Mouse (Mus musculus) CH12.LX (cell line): ENCODE results near the gene Scaf4. TPM values are rescaled to one million over a fixed set of nuclear protein-coding genes. Genes with fewer than 3 reads are reported as not detected.

Experiments
- DNase-seq: peaks from one replicate; pipeline ENCODE4 v3.0.0-alpha.2; 2013; ENCODE audit errors: extremely low read depth
- H3K27ac ChIP-seq: 2 replicates; pipeline ENCODE4 v1.5.1; 2012; ENCODE audit warnings: low read depth, mild to moderate bottlenecking, control low read depth, moderate library complexity; ENCODE audit not compliant: insufficient read depth
- H3K27me3 ChIP-seq: replicated peaks from 2 replicates; pipeline ENCODE3; 2012; ENCODE audit warnings: inconsistent platforms
- H3K36me3 ChIP-seq, 2 experiments: replicated peaks in 1 of 2; 2 replicates each; pipeline versions ENCODE3 to v1.6.1; 2012; ENCODE audit warnings: inconsistent platforms in 1 of 2, low read length in 1 of 2, mild to moderate bottlenecking in 1 of 2, mixed read lengths in 1 of 2, moderate library complexity in 1 of 2; ENCODE audit not compliant: control insufficient read depth in 1 of 2, insufficient read depth in 1 of 2
- H3K4me1 ChIP-seq, 2 experiments: 2 replicates each; pipeline ENCODE4 v1.6.1; 2012; ENCODE audit warnings: inconsistent platforms in 1 of 2, moderate library complexity in 1 of 2; ENCODE audit not compliant: insufficient read depth in 2 of 2, control insufficient read depth in 1 of 2
- H3K4me2 ChIP-seq: 2 replicates; pipeline ENCODE4 v1.6.1; 2012; ENCODE audit warnings: low read depth, mild to moderate bottlenecking, control low read depth; ENCODE audit not compliant: poor library complexity, insufficient read depth, severe bottlenecking
- H3K4me3 ChIP-seq, 3 experiments: fragments of 150-350 bp in 1 of 3; sonication (generic) in 1 of 3; replicated peaks in 1 of 3; 2 replicates each; pipeline versions ENCODE3 to v1.5.1; 2011 to 2012; ENCODE audit warnings: low read depth in 2 of 3, low read length in 2 of 3, mild to moderate bottlenecking in 2 of 3, moderate library complexity in 2 of 3, control low read depth in 1 of 3, improper control_type of control experiment in 1 of 3, inconsistent platforms in 1 of 3, mixed read lengths in 1 of 3; ENCODE audit not compliant: poor library complexity in 1 of 3
- H3K79me2 ChIP-seq: replicated peaks from 2 replicates; pipeline ENCODE4 v1.6.1; 2012; ENCODE audit warnings: mild to moderate bottlenecking, moderate library complexity; ENCODE audit not compliant: control insufficient read depth, poor library complexity, insufficient read depth, severe bottlenecking; ENCODE audit errors: extremely low read depth
- H3K9ac ChIP-seq: 2 replicates; pipeline ENCODE4 v1.6.1; 2012; ENCODE audit warnings: low read depth, mild to moderate bottlenecking, control low read depth, moderate library complexity; ENCODE audit not compliant: insufficient read depth
- H3K9me3 ChIP-seq: replicated peaks from 2 replicates; pipeline ENCODE3; 2012; ENCODE audit warnings: low read length, inconsistent platforms, mixed read lengths
- CHD1 ChIP-seq: IDR thresholded peaks from 2 replicates; pipeline ENCODE4 v1.6.1; 2012; ENCODE audit warnings: low read depth, low read length, improper control_type of control experiment, inconsistent platforms
- E2F4 ChIP-seq: IDR thresholded peaks from 2 replicates; pipeline ENCODE4 v1.6.1; 2011; ENCODE audit warnings: low read depth, low read length, improper control_type of control experiment; ENCODE audit not compliant: insufficient replicate concordance
- ETS1 ChIP-seq: conservative IDR thresholded peaks from 2 replicates; pipeline ENCODE4 v1.6.1; 2012; ENCODE audit warnings: low read depth, mild to moderate bottlenecking, inconsistent platforms, low read length, improper control_type of control experiment, moderate library complexity
- GABPA ChIP-seq: IDR thresholded peaks from 2 replicates; pipeline ENCODE4 v1.6.1; 2012; ENCODE audit warnings: low read depth, low read length, improper control_type of control experiment, inconsistent platforms; ENCODE audit not compliant: insufficient replicate concordance
- HCFC1 ChIP-seq: IDR thresholded peaks from 2 replicates; pipeline ENCODE4 v1.6.1; 2012; ENCODE audit warnings: low read depth, mild to moderate bottlenecking, inconsistent platforms, low read length, improper control_type of control experiment
- KAT2A ChIP-seq: IDR thresholded peaks from 2 replicates; pipeline ENCODE4 v1.6.1; 2012; ENCODE audit warnings: low read length, improper control_type of control experiment, inconsistent platforms; ENCODE audit not compliant: insufficient replicate concordance
- MAFK ChIP-seq: IDR thresholded peaks from 2 replicates; pipeline ENCODE4 v1.6.1; 2011; ENCODE audit warnings: low read length, improper control_type of control experiment; ENCODE audit not compliant: insufficient replicate concordance
- MAX ChIP-seq: IDR thresholded peaks from 2 replicates; pipeline ENCODE4 v1.6.1; 2011; ENCODE audit warnings: low read length, improper control_type of control experiment
- MEF2A ChIP-seq: IDR thresholded peaks from 2 replicates; pipeline ENCODE4 v1.6.1; 2014; ENCODE audit warnings: low read depth, mild to moderate bottlenecking, inconsistent platforms, low read length, improper control_type of control experiment, borderline replicate concordance
- MXI1 ChIP-seq: IDR thresholded peaks from 2 replicates; pipeline ENCODE4 v1.6.1; 2011; ENCODE audit warnings: mild to moderate bottlenecking, low read depth, low read length, improper control_type of control experiment
- MYC ChIP-seq: IDR thresholded peaks from 2 replicates; pipeline ENCODE4 v1.6.1; 2011; ENCODE audit warnings: low read depth, mild to moderate bottlenecking, improper control_type of control experiment, low read length
- NRF1 ChIP-seq: IDR thresholded peaks from 2 replicates; pipeline ENCODE4 v1.6.1; 2014; ENCODE audit warnings: low read depth, mild to moderate bottlenecking, inconsistent platforms, low read length, improper control_type of control experiment, moderate library complexity
- PAX5 ChIP-seq: IDR thresholded peaks from 2 replicates; pipeline ENCODE4 v1.6.1; 2012; ENCODE audit warnings: low read length, inconsistent platforms, mixed read lengths
- POLR2A ChIP-seq: IDR thresholded peaks from 2 replicates; pipeline ENCODE4 v1.6.1; 2011; ENCODE audit warnings: low read depth, mild to moderate bottlenecking, improper control_type of control experiment, low read length
- RAD21 ChIP-seq: IDR thresholded peaks from 2 replicates; pipeline ENCODE4 v1.6.1; 2011; ENCODE audit warnings: low read depth, mild to moderate bottlenecking, low read length, improper control_type of control experiment, moderate library complexity
- RCOR1 ChIP-seq: conservative IDR thresholded peaks from 2 replicates; pipeline ENCODE4 v1.6.1; 2012; ENCODE audit warnings: low read depth, mild to moderate bottlenecking, inconsistent platforms, low read length, improper control_type of control experiment
- TBP ChIP-seq: conservative IDR thresholded peaks from 2 replicates; pipeline ENCODE4 v1.6.1; 2011; ENCODE audit warnings: low read depth, low read length, improper control_type of control experiment
- TCF12 ChIP-seq: IDR thresholded peaks from 2 replicates; pipeline ENCODE4 v1.6.1; 2014; ENCODE audit warnings: low read depth, mild to moderate bottlenecking, inconsistent platforms, low read length, improper control_type of control experiment
- ZC3H11A ChIP-seq: IDR thresholded peaks from 2 replicates; pipeline ENCODE4 v1.6.1; 2012; ENCODE audit warnings: low read depth, mild to moderate bottlenecking, inconsistent platforms, low read length, improper control_type of control experiment
- ZMIZ1 ChIP-seq: IDR thresholded peaks from 2 replicates; pipeline ENCODE4 v1.6.1; 2012; ENCODE audit warnings: low read depth, mild to moderate bottlenecking, inconsistent platforms, low read length, improper control_type of control experiment
- dilution Hi-C: fragments of 300-500 bp; cut with MboI; formaldehyde crosslinking; loops from 2 replicates; pipeline ENCODE4 v1.14.3; 2020; ENCODE audit warnings: low sequenced_read_pairs; ENCODE audit not compliant: extremely low pct_unique_long_range_greater_than_20kb, extremely low pct_ligation_motif_present
- in situ Hi-C: fragments of 300-500 bp; cut with MboI; formaldehyde crosslinking; loops from 3 replicates; pipeline ENCODE4 v1.14.3; 2019; ENCODE audit warnings: low sequenced_read_pairs, low pct_ligation_motif_present, low pct_unique_long_range_greater_than_20kb, mixed read lengths
- polyA plus RNA-seq: library from polyadenylated mRNA; unstranded; fragments of >175 nt; gene quantifications from 2 replicates; pipeline ENCODE4 v1.2.1, GENCODE M21; 2012; ENCODE audit warnings: low read depth; ENCODE audit not compliant: insufficient read length
- total RNA-seq, 2 experiments: library from RNA; depleted of rRNA; stranded (reverse); fragments of 300-350 nt in 1 of 2; fragments of >200 nt in 1 of 2; gene quantifications; 2 replicates each; pipeline ENCODE4 v1.2.3; 2012 to 2014

The Scaf4 gene
- total and polyA plus RNA-seq, 3 experiments, result 6.0 to 60.4 (median 17.5) TPM

GRCm38 (mm10) chr16:90221441-90222070 is 62.7 kb downstream of the Scaf4 start:
- in situ Hi-C loops, result no loop called here
- Histone ChIP-seq H3K9me3 (no peaks in the 10 kb centered on the region), H3K4me2 (peak overlapping the region; percentile 77), H3K79me2 (peaks cover 38% of the 10 kb centered on the region), H3K36me3 (peaks cover 29 to 41% of the 10 kb centered on the region in 2 experiments), H3K27ac (no peak overlapping the region), H3K4me3 (peak overlapping the region; percentile 91 to 92 (median 92)), H3K9ac (peak overlapping the region; percentile 83), H3K27me3 (no peaks in the 10 kb centered on the region), H3K4me1 (peaks cover 6 to 24% of the 10 kb centered on the region in 2 experiments)
- TF ChIP-seq CHD1 (no peak), MYC (peak; percentile 53; the same call in 1 of the 2 replicates), MAX (peak; percentile 28; the same call in 1 of the 2 replicates), TCF12 (no peak), NRF1 (no peak), PAX5 (no peak)
- DNase-seq, result peak; percentile 41
- dilution Hi-C loops, result no loop called here

GRCm38 (mm10) chr16:90220892-90221431 is 63.3 kb downstream of the Scaf4 start:
- Histone ChIP-seq H3K4me1 (peaks cover 6 to 24% of the 10 kb centered on the region in 2 experiments), H3K4me3 (peak overlapping the region; percentile 91 to 92 (median 92)), H3K36me3 (peaks cover 26 to 35% of the 10 kb centered on the region in 2 experiments), H3K27ac (peak overlapping the region; percentile 69), H3K4me2 (peak overlapping the region; percentile 77), H3K79me2 (peaks cover 38% of the 10 kb centered on the region), H3K9ac (peak overlapping the region; percentile 83), H3K9me3 (no peaks in the 10 kb centered on the region), H3K27me3 (no peaks in the 10 kb centered on the region)
- DNase-seq, result no peak
- dilution Hi-C loops, result no loop called here
- TF ChIP-seq MEF2A, result peak; percentile 2; the same call in 1 of the 2 replicates
- peak; percentile 56; the same call in 1 of the 2 replicates for TF ChIP-seq MAFK
- no peak for TF ChIP-seq MYC
- TF ChIP-seq, all 38 proteins: peak for 2
- in situ Hi-C loops, result no loop called here

- peak; percentile 97 for DNase-seq
- no peaks in the 10 kb centered on the region for H3K9me3 ChIP-seq
- H3K27me3 ChIP-seq, result no peaks in the 10 kb centered on the region
- dilution Hi-C loops, result no loop called here
- peaks cover 6 to 28% of the 10 kb centered on the region in 2 experiments for H3K4me1 ChIP-seq
- peaks cover 20 to 28% of the 10 kb centered on the region in 2 experiments for H3K36me3 ChIP-seq
- peaks cover 38% of the 10 kb centered on the region for H3K79me2 ChIP-seq
- peak within 1 kb of the TSS; percentile 69 for H3K27ac ChIP-seq
- H3K4me3 ChIP-seq, result peak within 1 kb of the TSS; percentile 91 to 92 (median 92)
- H3K9ac ChIP-seq, result peak within 1 kb of the TSS; percentile 83
- in situ Hi-C loops, result no loop called here
- H3K4me2 ChIP-seq, result peak within 1 kb of the TSS; percentile 77
- peak; percentile 17; the same call in 1 of the 2 replicates for TF ChIP-seq ETS1
- no peak for TF ChIP-seq ZC3H11A
- TF ChIP-seq PAX5, result no peak
- no peak for TF ChIP-seq GABPA
- no peak for TF ChIP-seq RAD21
- TF ChIP-seq MYC, result peak; percentile 86; the same call in 1 of the 2 replicates
- peak; percentile 81 for TF ChIP-seq MXI1
- peak; percentile 100 for TF ChIP-seq POLR2A
- TF ChIP-seq TCF12, result peak; percentile 92
- TF ChIP-seq RCOR1, result no peak
- TF ChIP-seq MEF2A, result peak; percentile 70
- peak; percentile 98 for TF ChIP-seq ZMIZ1
- TF ChIP-seq HCFC1, result peak; percentile 63
- no peak for TF ChIP-seq E2F4
- 0 out of 2 replicates have a peak, but pooled peaks have one; percentile 62 for TF ChIP-seq KAT2A
- peak; percentile 98 for TF ChIP-seq TBP
- TF ChIP-seq MAX, result peak; percentile 74
- TF ChIP-seq NRF1, result peak; percentile 51
These were observed 64.0 kb downstream of the Scaf4 start, which contains the start of gene Sod1 for GRCm38 (mm10) chr16:90220026-90220891. Sod1 (plus strand) TSS chr16:90220754.
